Mouse (Mus musculus) kidney, postnatal 10 days (tissue): Measurements from ENCODE around the gene Asb17.
A peak's percentile ranks its signal among the peaks of the same experiment; 100 is the strongest.
"Not testable (repeated sequence)": the region's sequence is repeated elsewhere in the genome, so short reads cannot be mapped to it uniquely, and the experiment has no call there.

Experiments
- DNase-seq: peaks from one replicate; pipeline ENCODE4 v3.0.0; 2021; ENCODE audit warnings: mixed read lengths

Gene Asb17

GRCm38 (mm10) chr3:153844030-153844429 lies at the start of gene Asb17:
Asb17 (plus strand) TSS chr3:153844209.
- DNase-seq = no peak

- DNase-seq = peak; percentile 16
These were observed 46.4 kb upstream of the Asb17 start for GRCm38 (mm10) chr3:153797574-153797973.

DNA sequence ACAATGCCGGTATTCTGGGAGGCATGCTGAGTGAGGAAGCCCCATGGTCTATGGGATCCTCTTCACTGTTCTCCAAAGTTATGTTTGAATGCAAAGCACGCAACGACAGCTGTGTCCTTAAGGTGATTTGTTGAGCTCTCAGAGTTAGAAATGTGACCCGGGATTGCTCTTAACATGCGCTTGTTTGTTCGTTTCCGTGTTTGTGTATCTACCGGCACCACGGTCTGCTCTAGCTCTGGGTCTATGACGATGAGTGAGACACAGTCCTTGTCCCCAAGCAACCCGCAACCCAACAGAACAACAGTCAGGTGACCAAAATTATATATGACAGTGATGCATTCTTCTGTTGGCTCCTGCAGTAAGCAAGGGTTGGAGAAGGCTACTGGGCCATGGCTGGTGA lies 44.4 kb upstream of the Asb17 start:
- no peak for DNase-seq

- no peak for DNase-seq
These were observed 43.3 kb upstream of the Asb17 start for GRCm38 (mm10) chr3:153800690-153801089.

DNA sequence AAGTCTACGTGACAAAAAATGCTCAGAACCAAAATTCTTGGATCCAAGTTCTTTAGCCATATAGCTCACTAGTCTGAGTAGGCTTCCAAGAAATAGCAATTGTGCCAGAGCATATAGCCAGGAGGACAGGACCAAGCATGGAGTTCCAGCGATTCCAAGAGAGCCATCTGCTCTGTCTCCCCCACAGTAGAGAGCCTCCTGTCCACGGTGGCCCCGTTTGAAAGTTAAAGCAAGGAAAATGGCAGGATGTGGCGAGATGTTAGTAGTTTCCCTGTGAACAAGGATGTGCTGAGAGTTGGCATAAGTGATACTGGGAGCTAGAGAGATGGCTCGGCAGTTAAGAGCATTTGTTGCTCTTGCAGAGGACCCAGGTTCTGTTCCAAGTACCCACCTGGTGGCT lies 42.5 kb upstream of the Asb17 start:
- no peak for DNase-seq

DNA sequence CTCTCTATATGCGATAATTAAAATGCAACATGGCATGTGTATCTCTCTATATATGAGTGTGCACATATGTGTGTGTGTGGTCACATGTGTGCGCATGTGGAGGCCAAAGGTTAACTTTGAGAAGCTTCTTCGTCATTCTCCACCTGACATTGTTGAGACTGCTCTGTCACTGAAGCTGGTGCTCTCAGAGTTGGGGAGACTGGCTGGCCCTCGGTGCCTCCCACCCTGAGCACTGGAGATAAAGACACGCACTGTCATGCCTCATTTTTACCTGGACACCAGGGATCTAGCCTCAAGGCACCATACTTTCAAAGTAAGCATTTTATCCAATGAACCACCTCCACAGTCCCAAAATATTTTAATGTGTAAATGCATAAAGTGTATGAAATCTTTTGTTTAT lies 41.4 kb upstream of the Asb17 start:
- DNase-seq = no peak

- DNase-seq = no peak
These were observed 40.0 kb upstream of the Asb17 start for GRCm38 (mm10) chr3:153804032-153804431.

DNA sequence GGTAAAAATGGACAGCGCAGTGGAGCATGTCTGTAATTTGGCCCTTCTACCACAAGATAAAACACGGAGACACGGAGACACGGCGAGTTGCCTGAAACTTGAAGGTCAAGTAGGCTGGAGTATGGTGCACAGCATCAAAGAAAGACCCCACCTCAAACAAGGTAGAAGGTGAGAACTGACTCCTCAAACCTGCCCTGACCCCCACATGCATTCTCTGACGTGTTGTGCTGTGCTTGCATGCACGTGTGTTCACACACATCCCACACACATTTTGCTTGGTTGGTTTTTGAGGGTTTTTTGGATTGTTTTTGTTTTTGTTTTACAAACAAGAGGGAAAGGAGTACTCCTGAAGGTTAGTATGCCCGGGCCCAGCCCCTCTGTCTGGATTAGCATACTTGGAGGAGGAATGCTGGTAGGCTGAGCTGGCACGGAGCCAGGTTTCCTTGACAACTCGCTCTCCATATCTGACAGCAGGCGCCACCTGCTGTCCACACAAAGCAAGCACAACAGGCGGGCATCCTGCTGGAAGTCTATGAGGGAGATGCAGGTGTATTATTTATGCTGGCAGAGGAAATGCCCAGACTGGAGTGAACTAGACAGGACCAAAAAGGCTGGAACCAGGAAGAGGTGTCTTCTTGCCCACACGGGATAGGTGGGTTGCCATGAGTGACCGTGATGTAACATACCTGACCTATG lies 37.8 kb upstream of the Asb17 start:
- peak; percentile 98 for DNase-seq

GRCm38 (mm10) chr3:153806773-153807443 lies 37.1 kb upstream of the Asb17 start:
- DNase-seq = no peak

GRCm38 (mm10) chr3:153807444-153808149 lies 36.4 kb upstream of the Asb17 start:
- no peak for DNase-seq

DNA sequence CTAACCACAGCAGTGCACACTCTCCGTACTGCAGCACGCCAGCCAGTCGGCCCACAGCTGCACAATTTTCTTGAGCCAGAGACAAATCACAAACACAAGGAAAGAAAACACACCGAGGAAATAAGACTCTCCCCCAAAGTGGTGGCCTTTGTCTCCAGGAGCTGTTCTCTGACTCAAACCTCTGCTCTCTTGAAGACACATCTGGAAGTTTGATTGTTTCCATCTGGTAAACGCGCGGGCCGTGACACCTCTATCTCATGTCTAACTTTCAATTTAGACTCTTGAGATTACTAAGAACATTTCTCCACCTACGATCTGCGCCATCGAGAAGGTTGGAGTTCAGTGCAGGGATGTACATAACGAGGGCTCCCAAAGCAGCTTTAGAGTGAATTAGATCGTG lies 35.6 kb upstream of the Asb17 start:
- DNase-seq = no peak

- DNase-seq = no peak
These were observed 30.0 kb upstream of the Asb17 start for GRCm38 (mm10) chr3:153814026-153814425.

DNA sequence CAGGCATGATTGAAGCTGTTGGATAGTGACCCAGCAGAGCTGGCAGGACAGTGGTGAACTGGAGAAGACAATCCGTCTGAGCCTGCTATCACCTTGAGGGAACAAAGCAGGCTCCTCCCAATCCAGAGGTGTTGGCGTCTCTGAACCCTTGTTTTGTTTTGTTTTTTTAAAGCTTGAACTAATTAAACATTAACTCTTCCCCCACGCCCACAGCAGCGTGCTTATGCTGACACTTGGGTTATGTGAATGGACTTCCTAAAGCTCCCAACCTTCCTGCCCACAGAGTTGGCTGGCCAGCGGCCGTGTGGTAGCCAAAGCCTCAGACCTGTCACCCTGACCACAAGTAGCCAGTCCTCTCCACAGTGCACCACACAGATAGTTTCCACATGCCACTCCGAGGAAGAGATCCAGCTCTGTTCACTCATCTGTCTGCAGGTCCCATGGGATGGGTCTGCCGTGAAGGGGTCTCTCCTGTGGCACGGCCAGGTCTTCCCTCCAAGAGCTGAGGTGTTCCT lies 26.6 kb upstream of the Asb17 start:
- no peak for DNase-seq

- no peak for DNase-seq
These were observed 25.3 kb upstream of the Asb17 start for GRCm38 (mm10) chr3:153818723-153819122.

GRCm38 (mm10) chr3:153819438-153819837 lies 24.6 kb upstream of the Asb17 start:
- DNase-seq = no peak

DNA sequence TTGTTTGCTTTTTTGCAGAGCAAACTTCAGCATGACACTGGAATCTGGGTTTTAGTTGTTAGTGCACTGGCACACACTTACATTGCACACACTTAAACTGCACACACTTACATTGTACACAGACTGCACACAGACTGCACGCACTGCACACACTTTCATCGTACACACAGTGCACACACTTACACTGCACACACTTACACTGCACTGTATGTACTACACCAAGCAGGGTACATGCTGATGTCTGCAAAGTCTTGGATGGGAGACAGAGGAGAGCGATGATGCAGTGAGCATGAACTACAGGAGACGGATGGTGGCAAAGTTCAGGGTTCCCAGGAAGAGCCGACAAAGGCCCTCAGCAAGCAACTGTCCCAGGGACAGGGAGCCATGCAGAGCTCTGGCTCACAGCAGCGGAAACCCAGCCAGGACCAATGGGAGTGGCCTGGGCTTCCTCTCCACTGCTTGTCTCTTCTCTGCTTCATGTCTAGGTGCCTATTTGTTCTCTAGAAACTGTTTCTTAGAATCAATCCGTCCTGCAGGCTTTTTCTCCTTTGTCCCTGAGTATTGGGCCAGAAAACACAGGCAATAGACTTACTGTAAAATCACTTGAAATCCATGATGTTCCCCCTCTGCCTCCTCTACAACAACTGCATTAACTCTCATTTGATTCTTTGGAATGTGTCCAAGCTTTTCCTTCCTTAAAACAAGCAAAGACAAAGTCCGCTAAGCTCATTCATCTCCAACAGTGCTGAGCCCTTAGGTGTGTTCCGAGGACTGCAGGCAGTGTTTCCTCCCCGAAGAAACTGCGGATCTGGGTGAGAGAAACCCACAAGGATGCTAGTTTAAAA lies 20.1 kb upstream of the Asb17 start:
- peak; percentile 48 for DNase-seq

GRCm38 (mm10) chr3:153825197-153825596 lies 18.8 kb upstream of the Asb17 start:
- DNase-seq = no peak

DNA sequence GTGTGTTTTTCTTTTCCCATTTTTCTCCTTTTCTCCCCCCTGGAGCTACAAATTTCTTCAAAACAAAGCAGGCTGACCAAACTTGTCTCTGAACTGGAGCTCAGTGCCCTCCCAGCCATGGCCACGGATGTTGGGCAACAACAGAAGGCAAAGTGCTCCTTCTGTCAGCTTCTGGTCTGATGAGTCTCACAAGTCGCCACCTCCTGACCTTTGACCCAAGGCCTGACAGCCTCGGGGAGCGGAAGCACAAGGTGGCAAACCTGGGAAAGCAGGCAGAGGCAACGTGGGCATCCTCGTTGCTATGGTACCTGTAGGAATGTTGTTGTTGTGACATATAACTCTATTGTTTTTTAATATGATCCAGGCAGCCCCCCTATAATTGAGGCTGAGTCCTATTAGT lies 17.4 kb upstream of the Asb17 start:
- no peak for DNase-seq

GRCm38 (mm10) chr3:153829788-153830187 lies 14.2 kb upstream of the Asb17 start:
- not testable (repeated sequence) for DNase-seq

GRCm38 (mm10) chr3:153831014-153831872 lies 12.8 kb upstream of the Asb17 start:
- peak; percentile 54 for DNase-seq

- DNase-seq = no peak
These were observed 11.9 kb upstream of the Asb17 start for GRCm38 (mm10) chr3:153831873-153832653.
